Mouse (Mus musculus): ENCODE measurements around the gene Resp18.
"Not testable (repeated sequence)": the region's sequence is repeated elsewhere in the genome, so short reads cannot be mapped to it uniquely, and the experiment has no call there.

The Resp18 gene

GRCm38 (mm10) chr1:75239591-75239990, 38.6 kb downstream of the Resp18 start:
- in situ Hi-C loops (cut with MboI, MseI), result loop anchor here (5.0 kb wide), 1 partner anchor 73 kb away; no protein-coding TSS in a partner anchor

GRCm38 (mm10) chr1:75236117-75237050, 41.8 kb downstream of the Resp18 start, which contains the start of gene Dnajb2:
Gene Dnajb2, plus strand, starts transcription at chr1:75236406.
- in situ Hi-C loops (cut with MboI, MseI), result loop anchor here (5.0 kb wide), 1 partner anchor 76 kb away; no protein-coding TSS in a partner anchor

GRCm38 (mm10) chr1:75234606-75235005, 43.6 kb downstream of the Resp18 start:
- in situ Hi-C loops (cut with MboI, MseI), result loop anchor here (5.0 kb wide), 1 partner anchor 78 kb away; no protein-coding TSS in a partner anchor

- in situ Hi-C loops (cut with MboI, MseI), result not testable (repeated sequence)
Measured at GRCm38 (mm10) chr1:75232489-75232888, 45.7 kb downstream of the Resp18 start.

GRCm38 (mm10) chr1:75231664-75232152, 46.5 kb downstream of the Resp18 start, which contains the start of gene A630095N17Rik:
Gene A630095N17Rik, minus strand, starts transcription at chr1:75232102.
- in situ Hi-C loops (cut with MboI, MseI), result no loop called here

- in situ Hi-C loops (cut with MboI, MseI), result no loop called here
Measured at GRCm38 (mm10) chr1:75231224-75231623, 47.0 kb downstream of the Resp18 start.

- in situ Hi-C loops (cut with MboI, MseI), result no loop called here
Measured at GRCm38 (mm10) chr1:75230335-75230994, 47.8 kb downstream of the Resp18 start.

- in situ Hi-C loops (cut with MboI, MseI), result no loop called here
Measured at GRCm38 (mm10) chr1:75229158-75229557, 49.1 kb downstream of the Resp18 start.

- in situ Hi-C loops (cut with MboI, MseI), result no loop called here
Measured at GRCm38 (mm10) chr1:75227653-75228052, 50.6 kb downstream of the Resp18 start.

GRCm38 (mm10) chr1:75226138-75226537, 52.1 kb downstream of the Resp18 start:
- in situ Hi-C loops (cut with MboI, MseI), result no loop called here

GRCm38 (mm10) chr1:75225473-75225872, 52.7 kb downstream of the Resp18 start:
- in situ Hi-C loops (cut with MboI, MseI), result no loop called here

- in situ Hi-C loops (cut with MboI, MseI), result loop anchor here (25.0 kb wide), 1 partner anchor 936 kb away; the partner anchor contains the start of genes Aamp, Gpbar1 and Pnkd
Measured at GRCm38 (mm10) chr1:75223532-75223931, 54.7 kb downstream of the Resp18 start.

GRCm38 (mm10) chr1:75222926-75223325, 55.3 kb downstream of the Resp18 start:
- in situ Hi-C loops (cut with MboI, MseI), result loop anchor here (25.0 kb wide), 1 partner anchor 936 kb away; the partner anchor contains the start of genes Aamp, Gpbar1 and Pnkd

All from regulatory T cell (primary cell).